Mouse (Mus musculus) limb, embryonic 12.5 days (tissue): ENCODE measurements around the gene Sh3rf3. TPM values are rescaled to one million over a fixed set of nuclear protein-coding genes. Genes with fewer than 3 reads are reported as not detected.

Experiments used
- ATAC-seq: fragments of 200-750 bp; cut with Nextera tagmentation; 2 replicates; pipeline ENCODE4 v1.8.0; 2017; ENCODE audit warnings: low read depth, moderate TSS enrichment; ENCODE audit not compliant: insufficient number of reproducible peaks, insufficient read depth, low FRiP score, low TSS enrichment
- H3K27ac ChIP-seq: fragments of 300-500 bp; sonication (generic); 2 replicates; pipeline ENCODE4 v1.5.1; 2016; ENCODE audit warnings: mild to moderate bottlenecking, moderate library complexity
- H3K27me3 ChIP-seq: fragments of 300-500 bp; sonication (generic); 2 replicates; pipeline ENCODE4 v1.6.1; 2016; ENCODE audit warnings: mild to moderate bottlenecking, moderate library complexity
- H3K36me3 ChIP-seq: fragments of 300-500 bp; sonication (generic); 2 replicates; pipeline ENCODE4 v1.6.1; 2016; ENCODE audit warnings: mild to moderate bottlenecking, moderate library complexity
- H3K4me1 ChIP-seq: fragments of 300-500 bp; sonication (generic); replicated peaks from 2 replicates; pipeline ENCODE4 v1.6.1; 2016
- H3K4me2 ChIP-seq: fragments of 300-500 bp; sonication (generic); 2 replicates; pipeline ENCODE4 v1.6.1; 2016; ENCODE audit warnings: mild to moderate bottlenecking, moderate library complexity
- H3K4me3 ChIP-seq: fragments of 300-500 bp; sonication (generic); replicated peaks from 2 replicates; pipeline ENCODE4 v1.5.1; 2016; ENCODE audit warnings: mild to moderate bottlenecking
- H3K9ac ChIP-seq: fragments of 300-500 bp; sonication (generic); replicated peaks from 2 replicates; pipeline ENCODE4 v1.6.1; 2016; ENCODE audit warnings: mild to moderate bottlenecking, moderate library complexity
- H3K9me3 ChIP-seq: fragments of 300-500 bp; sonication (generic); 2 replicates; pipeline ENCODE4 v1.6.1; 2016; ENCODE audit warnings: mild to moderate bottlenecking, moderate library complexity
- WGBS: fragments of 180-500 bp; shearing (Covaris S2); methylation state at CpG from one replicate; pipeline ENCODE4 v1.1.7; 2016; 5-methylcytosine and 5-hydroxymethylcytosine counted together
- polyA plus RNA-seq: library from polyadenylated mRNA; unstranded; fragments of >200 nt; fragmentation: Nextera tagmentation; extraction: Ambion mirVana; gene quantifications from 2 replicates; pipeline ENCODE4 v1.2.1, GENCODE M21; 2016

Sh3rf3 gene
- polyA plus RNA-seq, 1 experiment from 2014 or later, result 0.92 TPM

GRCm38 (mm10) chr10:59113386-59113785 is 300.2 kb downstream of the Sh3rf3 start:
- WGBS, result 83% methylated on average over 9 of the region's 9 CpGs
- H3K9me3 ChIP-seq, result no peaks in the 10 kb centered on the region

GRCm38 (mm10) chr10:59114535-59115291 is 301.6 kb downstream of the Sh3rf3 start:
- H3K4me2 ChIP-seq, result no peak overlapping the region
- WGBS, result 28% methylated on average over 15 of the region's 15 CpGs
- H3K4me3 ChIP-seq, result no peak overlapping the region
- no peak overlapping the region for H3K9ac ChIP-seq
- no peaks in the 10 kb centered on the region for H3K36me3 ChIP-seq
- no peaks in the 10 kb centered on the region for H3K9me3 ChIP-seq
- H3K27me3 ChIP-seq, result no peaks in the 10 kb centered on the region
- ATAC-seq, result no peak
- no peak overlapping the region for H3K27ac ChIP-seq
- no peaks in the 10 kb centered on the region for H3K4me1 ChIP-seq

More at GRCm38 (mm10) chr10:59113386-59113785, 300.2 kb downstream of the Sh3rf3 start:
- H3K4me1 ChIP-seq, result no peaks in the 10 kb centered on the region
- no peak overlapping the region for H3K9ac ChIP-seq
- no peaks in the 10 kb centered on the region for H3K36me3 ChIP-seq
- no peak overlapping the region for H3K4me3 ChIP-seq
- ATAC-seq, result no peak
- no peak overlapping the region for H3K4me2 ChIP-seq
- no peaks in the 10 kb centered on the region for H3K27me3 ChIP-seq
- no peak overlapping the region for H3K27ac ChIP-seq

DNA sequence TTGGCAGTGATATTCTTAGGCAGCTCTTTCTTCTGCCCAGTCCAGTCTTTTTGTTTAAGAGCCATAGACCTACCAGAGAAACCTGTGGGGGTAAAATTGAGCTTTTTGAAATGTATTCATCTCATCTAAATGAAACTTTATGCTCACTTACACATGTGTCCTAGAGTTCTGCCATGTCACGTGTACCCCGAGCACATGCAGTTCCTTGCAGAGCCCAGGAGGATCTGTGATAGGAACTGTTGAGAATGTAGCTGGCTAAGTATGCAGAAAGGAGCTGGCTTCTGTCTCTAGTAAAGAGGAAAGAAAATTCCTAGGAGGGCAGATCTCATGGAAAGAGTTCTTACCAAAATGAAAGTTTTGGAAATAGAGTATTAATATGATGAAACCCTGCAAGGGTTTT is 302.5 kb downstream of the Sh3rf3 start:
- no peaks in the 10 kb centered on the region for H3K27me3 ChIP-seq
- ATAC-seq, result no peak
- no peaks in the 10 kb centered on the region for H3K4me1 ChIP-seq
- no peak overlapping the region for H3K27ac ChIP-seq
- H3K36me3 ChIP-seq, result no peaks in the 10 kb centered on the region
- WGBS, result 94% methylated on average over 2 of the region's 2 CpGs
- no peak overlapping the region for H3K4me3 ChIP-seq
- H3K9me3 ChIP-seq, result no peaks in the 10 kb centered on the region
- H3K9ac ChIP-seq, result no peak overlapping the region
- H3K4me2 ChIP-seq, result no peak overlapping the region

- no peaks in the 10 kb centered on the region for H3K4me1 ChIP-seq
- no peak overlapping the region for H3K4me2 ChIP-seq
- WGBS, result 65% methylated on average over 9 of the region's 9 CpGs
- H3K9me3 ChIP-seq, result no peaks in the 10 kb centered on the region
- no peaks in the 10 kb centered on the region for H3K27me3 ChIP-seq
- H3K4me3 ChIP-seq, result no peak overlapping the region
- H3K36me3 ChIP-seq, result no peaks in the 10 kb centered on the region
- H3K9ac ChIP-seq, result no peak overlapping the region
- ATAC-seq, result no peak
- no peak overlapping the region for H3K27ac ChIP-seq
These were observed 303.2 kb downstream of the Sh3rf3 start for GRCm38 (mm10) chr10:59116331-59116730.

GRCm38 (mm10) chr10:59117555-59117954 is 304.4 kb downstream of the Sh3rf3 start:
- Histone ChIP-seq H3K36me3 (no peaks in the 10 kb centered on the region), H3K9ac (no peak overlapping the region), H3K4me1 (no peaks in the 10 kb centered on the region), H3K4me2 (no peak overlapping the region), H3K27ac (no peak overlapping the region), H3K4me3 (no peak overlapping the region), H3K9me3 (no peaks in the 10 kb centered on the region), H3K27me3 (no peaks in the 10 kb centered on the region)
- 80% methylated on average over 5 of the region's 5 CpGs for WGBS
- ATAC-seq, result no peak

- Histone ChIP-seq H3K36me3 (no peaks in the 10 kb centered on the region), H3K4me1 (no peaks in the 10 kb centered on the region), H3K9me3 (no peaks in the 10 kb centered on the region), H3K9ac (no peak overlapping the region), H3K4me3 (no peak overlapping the region), H3K4me2 (no peak overlapping the region), H3K27me3 (no peaks in the 10 kb centered on the region), H3K27ac (no peak overlapping the region)
- WGBS, result 84% methylated on average over 1 of the region's 1 CpGs
- no peak for ATAC-seq
These were observed 305.8 kb downstream of the Sh3rf3 start for GRCm38 (mm10) chr10:59119001-59119400.

DNA sequence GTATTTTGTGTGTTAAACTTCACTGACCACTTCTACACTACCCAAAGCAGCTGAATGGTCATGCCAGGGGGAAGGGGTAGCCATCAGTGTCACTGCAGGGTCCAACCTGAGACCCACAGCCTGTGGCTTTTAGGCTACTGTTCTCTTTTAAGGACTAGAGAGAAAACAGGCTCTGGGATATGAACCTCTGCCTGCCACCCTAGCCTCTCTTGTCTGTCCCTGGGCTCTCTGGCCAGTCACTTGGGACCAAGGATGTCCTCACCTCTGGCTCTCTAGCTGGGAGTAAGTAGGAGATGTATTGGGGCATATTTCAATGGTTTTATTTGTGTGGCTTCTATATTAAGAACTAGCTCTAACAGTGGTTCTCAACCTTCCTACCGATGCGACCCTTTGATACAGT is 306.7 kb downstream of the Sh3rf3 start:
- Histone ChIP-seq H3K4me2 (no peak overlapping the region), H3K27ac (no peak overlapping the region), H3K4me3 (no peak overlapping the region), H3K27me3 (no peaks in the 10 kb centered on the region), H3K36me3 (no peaks in the 10 kb centered on the region), H3K9ac (no peak overlapping the region), H3K9me3 (no peaks in the 10 kb centered on the region), H3K4me1 (no peaks in the 10 kb centered on the region)
- WGBS, result 93% methylated on average over 2 of the region's 2 CpGs
- no peak for ATAC-seq

- ATAC-seq, result no peak
- WGBS, result 95% methylated on average over 2 of the region's 2 CpGs
- no peak overlapping the region for H3K9ac ChIP-seq
- H3K9me3 ChIP-seq, result no peaks in the 10 kb centered on the region
- no peak overlapping the region for H3K4me3 ChIP-seq
- no peaks in the 10 kb centered on the region for H3K4me1 ChIP-seq
- H3K27ac ChIP-seq, result no peak overlapping the region
- no peaks in the 10 kb centered on the region for H3K27me3 ChIP-seq
- H3K4me2 ChIP-seq, result no peak overlapping the region
- no peaks in the 10 kb centered on the region for H3K36me3 ChIP-seq
These were observed 312.3 kb downstream of the Sh3rf3 start for GRCm38 (mm10) chr10:59125497-59125896.

DNA sequence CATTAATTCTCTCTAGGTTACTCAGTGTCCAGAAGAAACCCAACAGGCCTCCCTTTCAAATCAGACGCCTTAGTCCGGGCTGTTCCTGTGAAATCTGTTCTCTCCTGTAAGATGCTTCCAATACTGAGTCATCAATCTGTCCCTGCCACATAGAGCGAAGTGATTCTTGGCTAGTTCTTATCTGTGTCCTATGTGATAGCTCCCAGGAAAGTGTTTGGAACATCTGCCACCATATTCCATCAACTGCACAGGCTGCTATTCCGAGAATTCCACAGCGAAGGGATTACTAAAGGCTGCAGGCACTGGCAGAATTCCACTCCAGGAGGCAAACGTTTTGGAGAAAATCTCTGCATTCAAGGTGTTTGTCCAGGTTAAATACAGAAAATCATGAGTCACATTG is 314.5 kb downstream of the Sh3rf3 start:
- H3K4me2 ChIP-seq, result no peak overlapping the region
- H3K27ac ChIP-seq, result no peak overlapping the region
- no peak overlapping the region for H3K4me3 ChIP-seq
- no peaks in the 10 kb centered on the region for H3K36me3 ChIP-seq
- 81% methylated on average over 6 of the region's 6 CpGs for WGBS
- no peak overlapping the region for H3K9ac ChIP-seq
- peaks cover 12% of the 10 kb centered on the region for H3K4me1 ChIP-seq
- H3K9me3 ChIP-seq, result no peaks in the 10 kb centered on the region
- H3K27me3 ChIP-seq, result no peaks in the 10 kb centered on the region
- no peak for ATAC-seq

DNA sequence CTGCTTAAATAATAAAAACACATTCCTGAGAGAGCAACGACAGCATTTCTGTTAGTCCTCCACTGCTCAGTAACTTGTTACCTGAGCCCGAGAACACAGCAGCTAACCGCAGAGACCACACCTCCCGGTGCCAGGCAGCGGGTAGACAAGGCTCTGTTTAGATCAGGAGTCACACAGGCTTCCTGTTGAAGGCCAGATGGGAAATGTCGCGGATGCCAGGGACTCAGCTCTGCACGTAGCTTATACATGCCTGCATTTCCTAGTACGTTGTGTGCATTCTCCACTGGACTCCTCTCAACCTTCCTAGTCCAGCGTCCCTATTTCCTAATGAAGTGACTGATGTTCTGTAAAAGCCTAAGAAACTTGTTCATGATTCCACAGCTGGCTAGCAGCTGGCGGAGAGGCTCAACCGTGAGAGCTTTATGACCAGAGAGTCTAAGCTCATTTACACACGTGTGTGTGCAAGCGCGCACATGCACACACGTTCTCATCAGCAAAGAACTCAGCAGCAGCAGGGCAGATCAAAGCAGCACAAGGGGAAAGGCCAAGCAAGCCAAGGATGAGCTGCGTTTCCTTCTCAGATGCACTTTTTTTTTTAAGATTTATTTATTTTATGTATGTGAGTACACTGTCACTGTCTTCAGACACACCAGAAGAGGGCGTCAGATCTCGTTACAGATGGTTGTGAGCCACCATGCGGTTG is 318.9 kb downstream of the Sh3rf3 start:
- no peaks in the 10 kb centered on the region; the same call in 1 of the 2 replicates for H3K27me3 ChIP-seq
- H3K4me2 ChIP-seq, result peak overlapping the region; percentile 33
- H3K4me1 ChIP-seq, result peaks cover 15% of the 10 kb centered on the region
- no peak overlapping the region for H3K9ac ChIP-seq
- ATAC-seq, result peak; percentile 66; the same call in 1 of the 2 replicates
- WGBS, result 43% methylated on average over 20 of the region's 20 CpGs
- H3K4me3 ChIP-seq, result no peak overlapping the region
- peak overlapping the region; percentile 75 for H3K27ac ChIP-seq
- H3K9me3 ChIP-seq, result no peaks in the 10 kb centered on the region
- H3K36me3 ChIP-seq, result no peaks in the 10 kb centered on the region

- WGBS, result 72% methylated on average over 8 of the region's 8 CpGs
- no peak for ATAC-seq
- Histone ChIP-seq H3K4me2 (no peak overlapping the region), H3K9ac (no peak overlapping the region), H3K9me3 (no peaks in the 10 kb centered on the region), H3K4me1 (peaks cover 15% of the 10 kb centered on the region), H3K36me3 (no peaks in the 10 kb centered on the region), H3K27me3 (no peaks in the 10 kb centered on the region; the same call in 1 of the 2 replicates), H3K27ac (no peak overlapping the region), H3K4me3 (no peak overlapping the region)
These were observed 320.4 kb downstream of the Sh3rf3 start for GRCm38 (mm10) chr10:59133478-59134009.
